Mouse (Mus musculus) hindbrain, embryonic 12.5 days (tissue): ENCODE data around the gene Psen1. TPM values are rescaled to one million over a fixed set of nuclear protein-coding genes. Genes with fewer than 3 reads are reported as not detected.

ENCODE experiments used
- ATAC-seq: fragments of 200-750 bp; cut with Nextera tagmentation; 2 replicates; pipeline ENCODE4 v1.8.0; 2017; ENCODE audit warnings: moderate TSS enrichment; ENCODE audit not compliant: low FRiP score
- H3K27ac ChIP-seq: fragments of 300-500 bp; sonication (generic); 2 replicates; pipeline ENCODE4 v1.5.1; 2016; ENCODE audit warnings: mild to moderate bottlenecking
- H3K27me3 ChIP-seq: fragments of 300-500 bp; sonication (generic); 2 replicates; pipeline ENCODE4 v1.6.1; 2016; ENCODE audit warnings: mild to moderate bottlenecking
- H3K36me3 ChIP-seq: fragments of 300-500 bp; sonication (generic); 2 replicates; pipeline ENCODE4 v1.6.1; 2016; ENCODE audit warnings: mild to moderate bottlenecking
- H3K4me1 ChIP-seq: fragments of 300-500 bp; sonication (generic); 2 replicates; pipeline ENCODE4 v1.6.1; 2016
- H3K4me2 ChIP-seq: fragments of 300-500 bp; sonication (generic); replicated peaks from 2 replicates; pipeline ENCODE4 v1.6.1; 2016; ENCODE audit warnings: mild to moderate bottlenecking
- H3K4me3 ChIP-seq: fragments of 300-500 bp; sonication (generic); 2 replicates; pipeline ENCODE4 v1.5.1; 2016; ENCODE audit warnings: mild to moderate bottlenecking
- H3K9ac ChIP-seq: fragments of 300-500 bp; sonication (generic); 2 replicates; pipeline ENCODE4 v1.6.1; 2016; ENCODE audit warnings: mild to moderate bottlenecking, moderate library complexity
- H3K9me3 ChIP-seq: fragments of 300-500 bp; sonication (generic); replicated peaks from 2 replicates; pipeline ENCODE4 v1.6.1; 2016; ENCODE audit warnings: mild to moderate bottlenecking
- WGBS: fragments of 180-500 bp; shearing (Covaris S2); methylation state at CpG from one replicate; pipeline ENCODE4 v1.1.7; 2016; 5-methylcytosine and 5-hydroxymethylcytosine counted together
- polyA plus RNA-seq: library from polyadenylated mRNA; unstranded; fragments of >200 nt; fragmentation: Nextera tagmentation; extraction: Ambion mirVana; gene quantifications from 2 replicates; pipeline ENCODE4 v1.2.1, GENCODE M21; 2016

Gene Psen1
- polyA plus RNA-seq, 1 experiment from 2014 or later: 80.0 TPM

DNA sequence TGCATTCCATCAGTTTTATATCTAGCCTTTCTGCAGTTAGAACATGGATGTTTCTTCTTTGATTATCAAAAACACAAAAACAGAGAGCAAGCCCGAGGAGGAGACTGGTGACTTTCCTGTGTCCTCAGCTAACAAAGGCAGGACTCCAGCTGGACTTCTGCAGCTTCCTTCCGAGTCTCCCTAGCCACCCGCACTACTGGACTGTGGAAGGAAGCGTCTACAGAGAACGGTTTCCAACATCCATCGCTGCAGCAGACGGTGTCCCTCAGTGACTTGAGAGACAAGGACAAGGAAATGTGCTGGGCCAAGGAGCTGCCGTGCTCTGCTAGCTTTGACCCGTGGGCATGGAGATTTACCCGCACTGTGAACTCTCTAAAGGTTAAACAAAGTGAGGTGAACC is 46.1 kb downstream of the Psen1 start:
- Histone ChIP-seq H3K27ac (no peak overlapping the region), H3K27me3 (no peaks in the 10 kb centered on the region), H3K4me1 (no peaks in the 10 kb centered on the region), H3K4me3 (no peak overlapping the region), H3K9me3 (no peaks in the 10 kb centered on the region), H3K36me3 (peaks cover 72% of the 10 kb centered on the region), H3K9ac (no peak overlapping the region), H3K4me2 (no peak overlapping the region)
- 97% methylated on average over 10 of the region's 10 CpGs for WGBS
- ATAC-seq: no peak

DNA sequence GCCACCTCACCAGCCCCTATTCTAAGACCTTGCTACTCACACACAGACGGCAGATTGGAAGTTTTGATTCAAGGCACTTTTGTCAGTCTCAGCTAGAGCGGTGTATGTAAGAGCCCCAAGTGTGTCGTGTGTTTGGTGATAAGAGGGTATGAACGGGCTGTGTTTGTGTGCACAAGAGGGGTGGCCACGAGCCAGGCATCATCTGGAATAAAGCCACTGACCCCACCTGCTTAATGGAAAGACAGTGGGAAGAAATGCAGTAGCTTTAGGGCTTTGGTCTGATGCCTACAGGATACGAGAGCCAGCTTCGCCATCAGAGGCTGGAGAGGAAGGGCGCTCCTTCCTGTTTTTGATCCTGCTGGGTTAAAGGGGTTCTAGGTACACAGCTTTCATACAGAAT is 48.3 kb downstream of the Psen1 start:
- no peak overlapping the region for H3K9ac ChIP-seq
- H3K36me3 ChIP-seq: peaks cover 51% of the 10 kb centered on the region
- H3K27me3 ChIP-seq: no peaks in the 10 kb centered on the region
- no peak overlapping the region for H3K27ac ChIP-seq
- no peaks in the 10 kb centered on the region for H3K9me3 ChIP-seq
- no peak for ATAC-seq
- H3K4me1 ChIP-seq: no peaks in the 10 kb centered on the region
- H3K4me3 ChIP-seq: no peak overlapping the region
- 92% methylated on average over 8 of the region's 8 CpGs for WGBS
- H3K4me2 ChIP-seq: no peak overlapping the region

DNA sequence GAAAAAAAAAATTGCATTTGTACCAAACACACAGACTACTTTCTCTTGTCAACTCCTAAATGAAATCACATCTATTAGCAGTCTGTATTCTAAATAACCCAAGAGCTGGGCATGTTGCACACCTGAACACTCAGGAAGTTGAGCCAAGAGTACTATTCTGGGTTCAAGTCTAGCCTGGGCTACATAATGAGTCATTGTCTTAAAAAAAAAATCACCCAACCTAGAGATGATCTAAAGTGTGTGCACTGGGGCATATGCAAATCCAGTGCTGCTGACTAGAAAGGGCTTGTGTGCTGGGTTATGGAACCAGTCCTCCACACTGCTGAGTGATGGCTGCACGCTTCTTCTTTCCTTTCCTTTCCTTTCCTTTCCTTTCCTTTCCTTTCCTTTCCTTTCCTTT is 50.7 kb downstream of the Psen1 start:
- no peak overlapping the region for H3K4me2 ChIP-seq
- no peak overlapping the region for H3K27ac ChIP-seq
- no peaks in the 10 kb centered on the region; the same call in 1 of the 2 replicates for H3K4me1 ChIP-seq
- 96% methylated on average over 1 of the region's 1 CpGs for WGBS
- H3K27me3 ChIP-seq: no peaks in the 10 kb centered on the region
- no peak overlapping the region for H3K4me3 ChIP-seq
- no peaks in the 10 kb centered on the region for H3K9me3 ChIP-seq
- peaks cover 30% of the 10 kb centered on the region for H3K36me3 ChIP-seq
- no peak for ATAC-seq
- no peak overlapping the region for H3K9ac ChIP-seq

DNA sequence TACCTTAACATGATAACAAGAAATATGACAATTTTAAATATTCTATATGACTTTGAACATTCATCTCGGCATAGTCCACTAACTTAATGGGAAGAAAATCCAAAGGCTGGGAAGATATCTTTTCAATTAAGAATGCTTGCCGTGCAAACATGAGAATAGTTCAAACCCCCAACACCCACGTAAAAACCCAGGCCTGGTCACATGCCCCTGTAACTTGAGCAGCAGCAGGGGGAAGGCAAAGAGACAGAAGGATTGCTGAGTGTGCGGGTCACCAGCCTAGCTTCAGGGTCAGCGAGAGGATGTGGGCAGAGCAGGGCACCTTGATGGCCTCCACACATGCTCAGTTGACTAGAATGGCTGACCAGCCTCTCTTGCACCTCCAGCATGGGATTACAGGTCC is 53.8 kb downstream of the Psen1 start:
- ATAC-seq: no peak
- Histone ChIP-seq H3K4me1 (no peaks in the 10 kb centered on the region; the same call in 1 of the 2 replicates), H3K4me2 (no peak overlapping the region), H3K27me3 (no peaks in the 10 kb centered on the region), H3K27ac (no peak overlapping the region), H3K9ac (no peak overlapping the region), H3K4me3 (no peak overlapping the region), H3K36me3 (0 out of 2 replicates have a peak, but pooled peaks cover under 1% of the 10 kb centered on the region), H3K9me3 (no peaks in the 10 kb centered on the region)
- WGBS: 73% methylated on average over 5 of the region's 5 CpGs

DNA sequence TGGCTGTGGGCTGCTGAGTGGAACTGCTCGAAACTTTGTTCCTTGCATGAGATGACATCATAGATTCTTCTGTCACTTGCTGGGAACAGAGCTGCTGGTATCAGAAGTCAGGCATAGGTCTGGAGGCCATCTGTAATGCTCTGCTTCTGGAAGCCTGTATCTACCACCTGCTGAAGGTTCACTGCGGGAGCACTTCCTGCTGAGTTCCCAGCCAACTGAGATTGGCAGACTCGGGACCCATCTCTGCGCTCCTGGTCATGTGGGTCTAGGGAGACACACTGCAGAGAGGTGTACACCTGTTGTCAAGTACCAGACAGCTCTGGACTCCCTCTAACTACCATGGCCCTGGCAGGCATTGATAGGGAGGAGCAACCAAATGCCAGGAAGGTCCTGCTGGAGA is 54.9 kb downstream of the Psen1 start:
- no peaks in the 10 kb centered on the region for H3K36me3 ChIP-seq
- no peak overlapping the region for H3K4me2 ChIP-seq
- ATAC-seq: no peak
- H3K27ac ChIP-seq: no peak overlapping the region
- no peaks in the 10 kb centered on the region; the same call in 1 of the 2 replicates for H3K4me1 ChIP-seq
- H3K9ac ChIP-seq: no peak overlapping the region
- no peak overlapping the region for H3K4me3 ChIP-seq
- no peaks in the 10 kb centered on the region for H3K9me3 ChIP-seq
- WGBS: 81% methylated on average over 4 of the region's 4 CpGs
- H3K27me3 ChIP-seq: no peaks in the 10 kb centered on the region

DNA sequence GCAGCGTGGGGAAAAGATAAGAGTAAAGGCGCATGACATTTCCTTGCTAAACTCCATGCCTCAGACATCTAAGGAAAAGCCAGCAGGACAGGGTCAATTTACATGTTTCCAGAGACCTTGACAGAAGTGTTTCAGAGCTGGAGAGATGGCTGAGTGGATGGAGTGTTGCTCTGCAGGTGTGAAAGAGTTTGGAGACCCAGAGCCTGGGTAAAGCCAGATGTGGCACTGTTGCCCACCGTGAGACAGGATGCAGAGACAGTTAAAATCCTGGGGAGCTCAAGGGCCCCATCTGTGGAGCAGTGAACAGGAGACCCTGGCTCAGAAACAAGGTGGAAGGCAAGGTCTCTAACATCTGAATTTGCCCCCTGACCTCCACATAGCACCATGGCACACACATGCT is 55.8 kb downstream of the Psen1 start:
- Histone ChIP-seq H3K9ac (no peak overlapping the region), H3K4me2 (no peak overlapping the region), H3K4me3 (no peak overlapping the region), H3K27me3 (no peaks in the 10 kb centered on the region), H3K27ac (no peak overlapping the region), H3K9me3 (no peaks in the 10 kb centered on the region), H3K4me1 (no peaks in the 10 kb centered on the region; the same call in 1 of the 2 replicates), H3K36me3 (no peaks in the 10 kb centered on the region)
- no peak for ATAC-seq
- 85% methylated on average over 3 of the region's 3 CpGs for WGBS

DNA sequence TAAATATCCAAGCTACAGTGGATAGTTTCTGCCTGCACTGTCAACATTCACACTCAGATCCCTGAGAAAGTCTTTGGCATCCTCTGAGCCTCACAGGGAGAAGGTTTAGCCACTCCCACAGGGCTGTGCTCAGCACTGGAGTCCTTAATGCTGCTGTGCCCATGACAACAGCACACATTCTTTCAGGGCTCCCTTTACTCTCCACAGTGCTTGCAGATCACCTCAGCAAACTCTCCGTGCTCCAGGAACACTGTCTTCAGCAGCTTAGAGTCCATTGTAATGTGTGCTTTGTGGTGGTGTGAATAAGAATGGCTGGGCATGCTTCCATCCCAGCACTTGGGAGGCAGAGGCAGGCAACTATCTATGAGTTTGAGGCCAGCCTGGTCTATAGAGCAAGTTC is 61.2 kb downstream of the Psen1 start:
- H3K4me1 ChIP-seq: no peaks in the 10 kb centered on the region
- no peaks in the 10 kb centered on the region for H3K36me3 ChIP-seq
- no peak overlapping the region for H3K4me2 ChIP-seq
- H3K27ac ChIP-seq: no peak overlapping the region
- 48% methylated on average over 1 of the region's 1 CpGs for WGBS
- no peaks in the 10 kb centered on the region for H3K27me3 ChIP-seq
- no peak overlapping the region for H3K9ac ChIP-seq
- ATAC-seq: no peak
- H3K4me3 ChIP-seq: no peak overlapping the region
- no peaks in the 10 kb centered on the region for H3K9me3 ChIP-seq

DNA sequence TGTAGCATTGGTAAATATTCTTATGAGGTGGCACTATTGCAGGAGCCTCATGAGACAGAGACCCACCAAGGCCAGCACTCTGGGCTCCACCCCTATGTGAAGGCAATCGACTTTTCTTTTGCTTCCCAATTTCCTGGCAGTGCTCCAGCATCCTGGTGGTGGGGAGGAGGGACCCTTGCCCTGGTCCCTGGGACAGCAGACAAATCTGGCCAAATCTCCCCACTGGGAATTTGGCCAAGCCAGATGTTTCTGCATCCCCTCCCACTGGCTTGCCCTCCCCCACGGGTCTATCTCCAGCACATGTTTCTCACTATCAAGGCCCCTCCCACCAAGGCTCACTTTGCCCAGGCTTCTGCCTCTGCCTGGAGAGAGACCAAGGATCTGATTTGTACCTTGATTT is 64.5 kb downstream of the Psen1 start:
- ATAC-seq: no peak
- no peak overlapping the region for H3K9ac ChIP-seq
- H3K4me1 ChIP-seq: no peaks in the 10 kb centered on the region
- H3K9me3 ChIP-seq: no peaks in the 10 kb centered on the region
- no peak overlapping the region for H3K4me2 ChIP-seq
- H3K4me3 ChIP-seq: no peak overlapping the region
- no peaks in the 10 kb centered on the region for H3K27me3 ChIP-seq
- no peak overlapping the region for H3K27ac ChIP-seq
- WGBS: 57% methylated on average over 2 of the region's 2 CpGs
- H3K36me3 ChIP-seq: no peaks in the 10 kb centered on the region

DNA sequence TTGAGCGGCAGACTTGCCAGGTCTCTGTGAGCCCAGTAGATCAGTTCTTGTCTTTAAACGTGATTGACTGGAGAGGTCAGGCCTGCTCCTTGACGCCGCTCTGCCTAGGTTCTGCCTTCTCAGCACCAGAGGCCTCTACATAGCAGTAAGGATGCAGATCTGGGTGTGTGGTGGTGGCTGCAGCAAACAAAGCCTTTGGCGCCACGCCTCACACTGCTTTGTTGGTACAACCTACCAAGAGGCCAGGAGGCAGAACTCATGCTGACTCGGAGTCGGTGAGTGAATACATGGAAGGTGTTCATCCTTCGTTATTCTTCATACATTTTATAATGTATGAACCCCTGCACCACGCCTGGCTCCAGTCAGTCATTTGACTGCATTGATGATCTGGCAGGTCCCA is 70.8 kb downstream of the Psen1 start:
- peaks cover 13% of the 10 kb centered on the region for H3K4me1 ChIP-seq
- peaks cover 10% of the 10 kb centered on the region for H3K27me3 ChIP-seq
- no peak overlapping the region for H3K4me3 ChIP-seq
- no peaks in the 10 kb centered on the region for H3K9me3 ChIP-seq
- H3K36me3 ChIP-seq: no peaks in the 10 kb centered on the region
- 76% methylated on average over 10 of the region's 10 CpGs for WGBS
- H3K4me2 ChIP-seq: no peak overlapping the region
- ATAC-seq: no peak
- no peak overlapping the region for H3K9ac ChIP-seq
- no peak overlapping the region for H3K27ac ChIP-seq

DNA sequence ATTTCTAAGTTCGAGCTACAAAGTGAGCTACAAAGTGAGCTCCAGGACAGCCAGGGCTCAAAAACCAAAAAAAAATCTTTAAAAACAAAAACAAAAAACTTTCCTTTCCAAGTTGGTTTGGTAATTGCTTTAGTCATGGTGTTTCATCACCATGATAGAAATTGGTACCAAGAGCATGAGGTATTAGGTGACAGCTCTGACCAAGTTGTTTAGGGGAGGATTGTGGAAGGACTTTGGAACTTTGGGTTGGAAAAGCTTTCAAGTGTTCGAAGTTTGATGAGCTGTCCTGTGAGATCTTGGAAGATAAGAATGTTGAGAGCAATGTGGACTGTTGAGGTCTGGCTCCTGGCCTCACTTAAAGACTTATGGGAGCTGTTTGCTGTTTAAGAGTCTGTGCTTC is 72.2 kb downstream of the Psen1 start:
- peaks cover 13% of the 10 kb centered on the region for H3K27me3 ChIP-seq
- no peak overlapping the region for H3K4me2 ChIP-seq
- 90% methylated on average over 2 of the region's 2 CpGs for WGBS
- H3K36me3 ChIP-seq: no peaks in the 10 kb centered on the region
- ATAC-seq: no peak
- no peak overlapping the region for H3K9ac ChIP-seq
- no peaks in the 10 kb centered on the region for H3K9me3 ChIP-seq
- H3K4me1 ChIP-seq: peaks cover 21% of the 10 kb centered on the region
- no peak overlapping the region for H3K4me3 ChIP-seq
- no peak overlapping the region for H3K27ac ChIP-seq

DNA sequence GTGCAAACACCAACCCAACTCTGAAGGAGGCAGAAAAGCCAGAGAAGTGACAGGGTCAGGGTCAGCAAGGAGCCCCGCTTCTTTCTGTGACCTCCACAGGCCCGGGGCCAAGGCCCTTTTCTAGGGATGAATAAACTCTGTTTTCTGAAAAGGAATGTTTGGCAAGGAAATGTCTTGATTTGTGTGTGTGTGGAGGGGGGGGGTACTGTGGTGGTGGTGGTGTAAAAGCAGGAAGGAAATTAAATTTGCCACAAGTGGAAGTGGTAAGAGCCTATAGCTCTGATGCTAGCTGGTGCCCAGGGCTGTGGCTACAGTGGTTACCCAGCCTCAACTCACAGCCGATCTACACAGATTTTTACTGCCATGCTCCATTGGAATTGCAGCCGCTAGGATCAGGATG is 74.8 kb downstream of the Psen1 start:
- H3K27ac ChIP-seq: no peak overlapping the region
- H3K36me3 ChIP-seq: no peaks in the 10 kb centered on the region
- H3K4me2 ChIP-seq: no peak overlapping the region
- no peak overlapping the region for H3K4me3 ChIP-seq
- WGBS: 23% methylated on average over 4 of the region's 4 CpGs
- no peak for ATAC-seq
- H3K9ac ChIP-seq: no peak overlapping the region
- no peaks in the 10 kb centered on the region for H3K9me3 ChIP-seq
- peaks cover 21% of the 10 kb centered on the region for H3K4me1 ChIP-seq
- peaks cover 13% of the 10 kb centered on the region for H3K27me3 ChIP-seq

DNA sequence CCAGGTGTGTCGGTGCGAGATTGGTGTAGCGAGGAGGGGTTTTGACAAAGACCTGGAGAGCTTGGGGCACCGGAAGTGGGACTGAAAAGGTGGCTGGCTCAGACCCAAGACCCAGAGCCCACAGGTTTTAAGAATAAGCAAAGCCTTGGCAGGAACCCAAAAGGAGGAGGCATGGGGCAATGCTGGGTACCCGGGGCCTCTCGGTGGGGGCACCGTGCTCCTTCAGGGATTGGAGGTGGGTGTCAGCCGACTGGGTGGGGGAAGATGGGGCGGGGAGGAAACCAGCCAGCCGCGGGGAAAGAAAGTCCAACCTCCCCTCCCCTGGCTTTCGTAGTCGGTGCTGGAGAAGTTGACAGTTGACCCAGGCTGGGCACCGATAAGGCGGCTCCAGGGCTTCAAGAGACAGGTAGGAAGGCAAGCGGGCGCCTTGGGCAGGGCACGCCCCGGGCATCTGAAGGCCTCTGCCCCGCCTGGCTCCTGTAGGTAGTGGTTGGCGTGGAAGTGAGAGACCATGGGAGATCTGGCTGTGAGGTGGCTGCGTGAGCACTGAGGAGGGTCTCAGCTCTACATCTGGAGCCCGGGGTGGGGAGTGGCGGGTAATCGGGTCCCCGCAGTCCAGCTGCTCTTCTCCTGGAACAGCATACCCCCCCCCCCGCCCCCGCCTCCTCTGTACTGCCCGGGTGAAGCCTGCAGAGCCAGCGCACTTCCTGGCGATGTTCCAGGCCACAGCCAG is 75.5 kb downstream of the Psen1 start, which contains the start of gene Papln:
Gene Papln, plus strand, starts transcription at position 324 of the 733 bp plus-strand sequence.
- H3K36me3 ChIP-seq: no peaks in the 10 kb centered on the region
- peaks cover 21% of the 10 kb centered on the region for H3K4me1 ChIP-seq
- H3K4me2 ChIP-seq: peak within 1 kb of the TSS; percentile 56
- H3K27ac ChIP-seq: no peak within 1 kb of the TSS
- WGBS: 18% methylated on average over 27 of the region's 31 CpGs
- no peaks in the 10 kb centered on the region for H3K9me3 ChIP-seq
- peak within 1 kb of the TSS; percentile 25 for H3K4me3 ChIP-seq
- no peak for ATAC-seq
- peak within 1 kb of the TSS; percentile 3; the same call in 1 of the 2 replicates for H3K9ac ChIP-seq
- H3K27me3 ChIP-seq: peaks cover 13% of the 10 kb centered on the region

DNA sequence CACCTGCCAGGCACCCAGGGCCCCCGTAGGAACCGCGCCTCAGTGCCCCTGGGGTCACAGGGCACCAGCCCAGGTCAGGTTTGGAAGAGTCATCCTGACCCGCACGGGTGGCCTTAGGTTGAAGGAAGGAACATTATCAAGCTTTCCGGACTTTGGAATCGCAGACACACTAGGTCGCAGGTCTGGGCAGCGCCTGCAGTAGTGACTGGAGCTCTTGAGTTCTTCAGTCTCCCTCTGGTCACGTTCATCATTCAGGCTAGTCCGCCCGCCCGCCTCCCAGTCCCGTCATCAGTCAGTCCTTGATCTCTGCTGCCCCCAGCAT is 76.1 kb downstream of the Psen1 start:
- Histone ChIP-seq H3K4me3 (peak overlapping the region; percentile 25), H3K4me2 (peak overlapping the region; percentile 56), H3K9ac (peak overlapping the region; percentile 3; the same call in 1 of the 2 replicates), H3K27ac (no peak overlapping the region), H3K27me3 (peaks cover 13% of the 10 kb centered on the region), H3K9me3 (no peaks in the 10 kb centered on the region), H3K36me3 (no peaks in the 10 kb centered on the region), H3K4me1 (peaks cover 21% of the 10 kb centered on the region)
- no peak for ATAC-seq
- 6% methylated on average over 14 of the region's 14 CpGs for WGBS
